Mouse (Mus musculus): ENCODE results near the gene Arhgef28. TPM values are rescaled to one million over a fixed set of nuclear protein-coding genes. Genes with fewer than 3 reads are reported as not detected.

Arhgef28 gene
- polyA plus RNA-seq, 1 experiment from 2014 or later: 10.8 TPM

GRCm38 (mm10) chr13:98143000-98143399, 63.2 kb downstream of the Arhgef28 start:
- ATAC-seq (ENCODE audit: insufficient number of reproducible peaks, insufficient read depth, low FRiP score, low read depth): no peak
- Histone ChIP-seq H3K4me2 (ENCODE audit: low read length) (no peak overlapping the region), H3K9ac (ENCODE audit: low read length) (no peak overlapping the region), H3K27ac (replicated peaks in 1 of 2; ENCODE audit: control insufficient read depth in 1 of 2, insufficient read depth in 1 of 2, low read depth in 2 of 2, low read length in 2 of 2) (no peak overlapping the region), H3K36me3 (ENCODE audit: control insufficient read depth, insufficient read depth, low read length) (no peaks in the 10 kb centered on the region), H3K4me1 (ENCODE audit: control insufficient read depth in 2 of 2, insufficient read depth in 2 of 2, low read length in 2 of 2) (peaks cover 10 to 12% of the 10 kb centered on the region in 2 experiments; a peak in 3 of 4 replicates), H3K9me3 (ENCODE audit: control insufficient read depth, low read length) (no peaks in the 10 kb centered on the region), H3K27me3 (ENCODE audit: control insufficient read depth, insufficient read depth, low read length) (no peaks in the 10 kb centered on the region), H3K4me3 (ENCODE audit: control insufficient read depth in 1 of 2, insufficient read depth in 1 of 2, low read depth in 1 of 2, low read length in 2 of 2) (no peak overlapping the region)
- WGBS: 93% methylated on average over 10 of the region's 10 CpGs

GRCm38 (mm10) chr13:98140626-98141025, 65.6 kb downstream of the Arhgef28 start:
- Histone ChIP-seq H3K4me2 (ENCODE audit: low read length) (no peak overlapping the region), H3K9me3 (ENCODE audit: control insufficient read depth, low read length) (no peaks in the 10 kb centered on the region), H3K27me3 (ENCODE audit: control insufficient read depth, insufficient read depth, low read length) (no peaks in the 10 kb centered on the region), H3K27ac (replicated peaks in 1 of 2; ENCODE audit: control insufficient read depth in 1 of 2, insufficient read depth in 1 of 2, low read depth in 2 of 2, low read length in 2 of 2) (no peak overlapping the region), H3K36me3 (ENCODE audit: control insufficient read depth, insufficient read depth, low read length) (no peaks in the 10 kb centered on the region), H3K4me1 (ENCODE audit: control insufficient read depth in 2 of 2, insufficient read depth in 2 of 2, low read length in 2 of 2) (peaks cover 7 to 14% of the 10 kb centered on the region in 2 experiments), H3K9ac (ENCODE audit: low read length) (no peak overlapping the region), H3K4me3 (ENCODE audit: control insufficient read depth in 1 of 2, insufficient read depth in 1 of 2, low read depth in 1 of 2, low read length in 2 of 2) (no peak overlapping the region)
- ATAC-seq (ENCODE audit: insufficient number of reproducible peaks, insufficient read depth, low FRiP score, low read depth): no peak
- WGBS: 75% methylated on average over 9 of the region's 9 CpGs

GRCm38 (mm10) chr13:98138786-98139185, 67.5 kb downstream of the Arhgef28 start:
- H3K4me2 ChIP-seq (ENCODE audit: low read length): no peak overlapping the region
- H3K27ac ChIP-seq (replicated peaks in 1 of 2; ENCODE audit: control insufficient read depth in 1 of 2, insufficient read depth in 1 of 2, low read depth in 2 of 2, low read length in 2 of 2): peak overlapping the region in 1 of 2 experiments; percentile 24; a peak in 2 of 4 replicates
- 50% methylated on average over 4 of the region's 4 CpGs for WGBS
- no peaks in the 10 kb centered on the region for H3K36me3 ChIP-seq (ENCODE audit: control insufficient read depth, insufficient read depth, low read length)
- H3K9ac ChIP-seq (ENCODE audit: low read length): no peak overlapping the region
- H3K9me3 ChIP-seq (ENCODE audit: control insufficient read depth, low read length): no peaks in the 10 kb centered on the region
- H3K27me3 ChIP-seq (ENCODE audit: control insufficient read depth, insufficient read depth, low read length): no peaks in the 10 kb centered on the region
- H3K4me3 ChIP-seq (ENCODE audit: control insufficient read depth in 1 of 2, insufficient read depth in 1 of 2, low read depth in 1 of 2, low read length in 2 of 2): no peak overlapping the region
- no peak for ATAC-seq (ENCODE audit: insufficient number of reproducible peaks, insufficient read depth, low FRiP score, low read depth)
- peaks cover 9 to 15% of the 10 kb centered on the region in 2 experiments for H3K4me1 ChIP-seq (ENCODE audit: control insufficient read depth in 2 of 2, insufficient read depth in 2 of 2, low read length in 2 of 2)

- 44% methylated on average over 12 of the region's 12 CpGs for WGBS
- no peak for ATAC-seq (ENCODE audit: insufficient number of reproducible peaks, insufficient read depth, low FRiP score, low read depth)
Measured at GRCm38 (mm10) chr13:98135890-98136555, 70.2 kb downstream of the Arhgef28 start.

GRCm38 (mm10) chr13:98132951-98133350, 73.3 kb downstream of the Arhgef28 start:
- H3K4me2 ChIP-seq (ENCODE audit: low read length): no peak overlapping the region
- no peak overlapping the region for H3K9ac ChIP-seq (ENCODE audit: low read length)
- peaks cover 7 to 13% of the 10 kb centered on the region in 2 experiments for H3K4me1 ChIP-seq (ENCODE audit: control insufficient read depth in 2 of 2, insufficient read depth in 2 of 2, low read length in 2 of 2)
- H3K4me3 ChIP-seq (ENCODE audit: control insufficient read depth in 1 of 2, insufficient read depth in 1 of 2, low read depth in 1 of 2, low read length in 2 of 2): no peak overlapping the region
- H3K36me3 ChIP-seq (ENCODE audit: control insufficient read depth, insufficient read depth, low read length): no peaks in the 10 kb centered on the region
- H3K27me3 ChIP-seq (ENCODE audit: control insufficient read depth, insufficient read depth, low read length): no peaks in the 10 kb centered on the region
- H3K9me3 ChIP-seq (ENCODE audit: control insufficient read depth, low read length): no peaks in the 10 kb centered on the region
- 79% methylated on average over 5 of the region's 5 CpGs for WGBS
- H3K27ac ChIP-seq (replicated peaks in 1 of 2; ENCODE audit: control insufficient read depth in 1 of 2, insufficient read depth in 1 of 2, low read depth in 2 of 2, low read length in 2 of 2): no peak overlapping the region
- no peak for ATAC-seq (ENCODE audit: insufficient number of reproducible peaks, insufficient read depth, low FRiP score, low read depth)

More at GRCm38 (mm10) chr13:98135890-98136555, 70.2 kb downstream of the Arhgef28 start:
- H3K27ac ChIP-seq (replicated peaks in 1 of 2; ENCODE audit: control insufficient read depth in 1 of 2, insufficient read depth in 1 of 2, low read depth in 2 of 2, low read length in 2 of 2): 0 out of 4 replicates have a peak overlapping the region, but pooled peaks of 1 of the 2 experiments have one; percentile 31
- no peaks in the 10 kb centered on the region for H3K36me3 ChIP-seq (ENCODE audit: control insufficient read depth, insufficient read depth, low read length)
- no peak overlapping the region for H3K9ac ChIP-seq (ENCODE audit: low read length)
- peaks cover 9 to 13% of the 10 kb centered on the region in 2 experiments for H3K4me1 ChIP-seq (ENCODE audit: control insufficient read depth in 2 of 2, insufficient read depth in 2 of 2, low read length in 2 of 2)
- H3K4me3 ChIP-seq (ENCODE audit: control insufficient read depth in 1 of 2, insufficient read depth in 1 of 2, low read depth in 1 of 2, low read length in 2 of 2): no peak overlapping the region
- H3K27me3 ChIP-seq (ENCODE audit: control insufficient read depth, insufficient read depth, low read length): no peaks in the 10 kb centered on the region
- no peak overlapping the region for H3K4me2 ChIP-seq (ENCODE audit: low read length)
- H3K9me3 ChIP-seq (ENCODE audit: control insufficient read depth, low read length): no peaks in the 10 kb centered on the region

- Histone ChIP-seq H3K4me1 (ENCODE audit: control insufficient read depth in 2 of 2, insufficient read depth in 2 of 2, low read length in 2 of 2) (peaks cover 7 to 13% of the 10 kb centered on the region in 2 experiments), H3K36me3 (ENCODE audit: control insufficient read depth, insufficient read depth, low read length) (no peaks in the 10 kb centered on the region), H3K9ac (ENCODE audit: low read length) (no peak overlapping the region), H3K9me3 (ENCODE audit: control insufficient read depth, low read length) (no peaks in the 10 kb centered on the region), H3K27ac (replicated peaks in 1 of 2; ENCODE audit: control insufficient read depth in 1 of 2, insufficient read depth in 1 of 2, low read depth in 2 of 2, low read length in 2 of 2) (no peak overlapping the region), H3K27me3 (ENCODE audit: control insufficient read depth, insufficient read depth, low read length) (no peaks in the 10 kb centered on the region), H3K4me2 (ENCODE audit: low read length) (no peak overlapping the region), H3K4me3 (ENCODE audit: control insufficient read depth in 1 of 2, insufficient read depth in 1 of 2, low read depth in 1 of 2, low read length in 2 of 2) (no peak overlapping the region)
- no peak for ATAC-seq (ENCODE audit: insufficient number of reproducible peaks, insufficient read depth, low FRiP score, low read depth)
- WGBS: 67% methylated on average over 6 of the region's 6 CpGs
Measured at GRCm38 (mm10) chr13:98132264-98132663, 74.0 kb downstream of the Arhgef28 start.

GRCm38 (mm10) chr13:98125666-98126065, 80.6 kb downstream of the Arhgef28 start:
- Histone ChIP-seq H3K4me1 (ENCODE audit: control insufficient read depth in 2 of 2, insufficient read depth in 2 of 2, low read length in 2 of 2) (peaks cover 15 to 30% of the 10 kb centered on the region in 2 experiments), H3K9me3 (ENCODE audit: control insufficient read depth, low read length) (no peaks in the 10 kb centered on the region), H3K4me2 (ENCODE audit: low read length) (no peak overlapping the region), H3K36me3 (ENCODE audit: control insufficient read depth, insufficient read depth, low read length) (no peaks in the 10 kb centered on the region), H3K27me3 (ENCODE audit: control insufficient read depth, insufficient read depth, low read length) (no peaks in the 10 kb centered on the region), H3K4me3 (ENCODE audit: control insufficient read depth in 1 of 2, insufficient read depth in 1 of 2, low read depth in 1 of 2, low read length in 2 of 2) (no peak overlapping the region), H3K27ac (replicated peaks in 1 of 2; ENCODE audit: control insufficient read depth in 1 of 2, insufficient read depth in 1 of 2, low read depth in 2 of 2, low read length in 2 of 2) (0 out of 4 replicates have a peak overlapping the region, but pooled peaks of 1 of the 2 experiments have one; percentile 27), H3K9ac (ENCODE audit: low read length) (no peak overlapping the region)
- ATAC-seq (ENCODE audit: insufficient number of reproducible peaks, insufficient read depth, low FRiP score, low read depth): no peak
- 44% methylated on average over 5 of the region's 5 CpGs for WGBS
